Mouse (Mus musculus) CH12.LX (cell line): ENCODE results near the gene Ubtf. TPM values are rescaled to one million over a fixed set of nuclear protein-coding genes. Genes with fewer than 3 reads are reported as not detected.

ENCODE experiments used
- DNase-seq: peaks from one replicate; pipeline ENCODE4 v3.0.0-alpha.2; 2013; ENCODE audit errors: extremely low read depth
- H3K27ac ChIP-seq: 2 replicates; pipeline ENCODE4 v1.5.1; 2012; ENCODE audit warnings: low read depth, mild to moderate bottlenecking, control low read depth, moderate library complexity; ENCODE audit not compliant: insufficient read depth
- H3K27me3 ChIP-seq: replicated peaks from 2 replicates; pipeline ENCODE3; 2012; ENCODE audit warnings: inconsistent platforms
- H3K36me3 ChIP-seq, 2 experiments: replicated peaks in 1 of 2; 2 replicates each; pipeline versions ENCODE3 to v1.6.1; 2012; ENCODE audit warnings: inconsistent platforms in 1 of 2, low read length in 1 of 2, mild to moderate bottlenecking in 1 of 2, mixed read lengths in 1 of 2, moderate library complexity in 1 of 2; ENCODE audit not compliant: control insufficient read depth in 1 of 2, insufficient read depth in 1 of 2
- H3K4me1 ChIP-seq, 2 experiments: 2 replicates each; pipeline ENCODE4 v1.6.1; 2012; ENCODE audit warnings: inconsistent platforms in 1 of 2, moderate library complexity in 1 of 2; ENCODE audit not compliant: insufficient read depth in 2 of 2, control insufficient read depth in 1 of 2
- H3K4me2 ChIP-seq: 2 replicates; pipeline ENCODE4 v1.6.1; 2012; ENCODE audit warnings: low read depth, mild to moderate bottlenecking, control low read depth; ENCODE audit not compliant: poor library complexity, insufficient read depth, severe bottlenecking
- H3K4me3 ChIP-seq, 3 experiments: fragments of 150-350 bp in 1 of 3; sonication (generic) in 1 of 3; replicated peaks in 1 of 3; 2 replicates each; pipeline versions ENCODE3 to v1.5.1; 2011 to 2012; ENCODE audit warnings: low read depth in 2 of 3, low read length in 2 of 3, mild to moderate bottlenecking in 2 of 3, moderate library complexity in 2 of 3, control low read depth in 1 of 3, improper control_type of control experiment in 1 of 3, inconsistent platforms in 1 of 3, mixed read lengths in 1 of 3; ENCODE audit not compliant: poor library complexity in 1 of 3
- H3K79me2 ChIP-seq: replicated peaks from 2 replicates; pipeline ENCODE4 v1.6.1; 2012; ENCODE audit warnings: mild to moderate bottlenecking, moderate library complexity; ENCODE audit not compliant: control insufficient read depth, poor library complexity, insufficient read depth, severe bottlenecking; ENCODE audit errors: extremely low read depth
- H3K9ac ChIP-seq: 2 replicates; pipeline ENCODE4 v1.6.1; 2012; ENCODE audit warnings: low read depth, mild to moderate bottlenecking, control low read depth, moderate library complexity; ENCODE audit not compliant: insufficient read depth
- H3K9me3 ChIP-seq: replicated peaks from 2 replicates; pipeline ENCODE3; 2012; ENCODE audit warnings: low read length, inconsistent platforms, mixed read lengths
- CHD2 ChIP-seq: IDR thresholded peaks from 2 replicates; pipeline ENCODE4 v1.6.1; 2011; ENCODE audit warnings: low read length, improper control_type of control experiment
- CTCF ChIP-seq, 2 experiments: IDR thresholded peaks in 1 of 2; conservative IDR thresholded peaks in 1 of 2; 2 replicates each; pipeline ENCODE4 v1.5.1; 2011 to 2012; ENCODE audit warnings: low read depth in 2 of 2, low read length in 2 of 2, improper control_type of control experiment in 1 of 2, inconsistent platforms in 1 of 2, mild to moderate bottlenecking in 1 of 2, moderate library complexity in 1 of 2
- E2F4 ChIP-seq: IDR thresholded peaks from 2 replicates; pipeline ENCODE4 v1.6.1; 2011; ENCODE audit warnings: low read depth, low read length, improper control_type of control experiment; ENCODE audit not compliant: insufficient replicate concordance
- ELF1 ChIP-seq: IDR thresholded peaks from 2 replicates; pipeline ENCODE4 v1.6.1; 2014; ENCODE audit warnings: low read depth, mild to moderate bottlenecking, inconsistent platforms, low read length, improper control_type of control experiment
- ETS1 ChIP-seq: conservative IDR thresholded peaks from 2 replicates; pipeline ENCODE4 v1.6.1; 2012; ENCODE audit warnings: low read depth, mild to moderate bottlenecking, inconsistent platforms, low read length, improper control_type of control experiment, moderate library complexity
- JUN ChIP-seq: IDR thresholded peaks from 2 replicates; pipeline ENCODE4 v1.6.1; 2011; ENCODE audit warnings: low read depth, mild to moderate bottlenecking, low read length, improper control_type of control experiment, moderate library complexity; ENCODE audit not compliant: insufficient read depth
- MAFK ChIP-seq: IDR thresholded peaks from 2 replicates; pipeline ENCODE4 v1.6.1; 2011; ENCODE audit warnings: low read length, improper control_type of control experiment; ENCODE audit not compliant: insufficient replicate concordance
- MAX ChIP-seq: IDR thresholded peaks from 2 replicates; pipeline ENCODE4 v1.6.1; 2011; ENCODE audit warnings: low read length, improper control_type of control experiment
- MYC ChIP-seq: IDR thresholded peaks from 2 replicates; pipeline ENCODE4 v1.6.1; 2011; ENCODE audit warnings: low read depth, mild to moderate bottlenecking, improper control_type of control experiment, low read length
- NRF1 ChIP-seq: IDR thresholded peaks from 2 replicates; pipeline ENCODE4 v1.6.1; 2014; ENCODE audit warnings: low read depth, mild to moderate bottlenecking, inconsistent platforms, low read length, improper control_type of control experiment, moderate library complexity
- PAX5 ChIP-seq: IDR thresholded peaks from 2 replicates; pipeline ENCODE4 v1.6.1; 2012; ENCODE audit warnings: low read length, inconsistent platforms, mixed read lengths
- RAD21 ChIP-seq: IDR thresholded peaks from 2 replicates; pipeline ENCODE4 v1.6.1; 2011; ENCODE audit warnings: low read depth, mild to moderate bottlenecking, low read length, improper control_type of control experiment, moderate library complexity
- RCOR1 ChIP-seq: conservative IDR thresholded peaks from 2 replicates; pipeline ENCODE4 v1.6.1; 2012; ENCODE audit warnings: low read depth, mild to moderate bottlenecking, inconsistent platforms, low read length, improper control_type of control experiment
- SIN3A ChIP-seq: IDR thresholded peaks from 2 replicates; pipeline ENCODE4 v1.6.1; 2012; ENCODE audit warnings: low read length, improper control_type of control experiment, inconsistent platforms
- SMC3 ChIP-seq: IDR thresholded peaks from 2 replicates; pipeline ENCODE4 v1.6.1; 2011; ENCODE audit warnings: low read depth, low read length, improper control_type of control experiment
- UBTF ChIP-seq: IDR thresholded peaks from 2 replicates; pipeline ENCODE4 v1.6.1; 2012; ENCODE audit warnings: low read depth, mild to moderate bottlenecking, inconsistent platforms, low read length, improper control_type of control experiment, moderate library complexity
- USF1 ChIP-seq: IDR thresholded peaks from 2 replicates; pipeline ENCODE4 v1.6.1; 2014; ENCODE audit warnings: low read depth, mild to moderate bottlenecking, inconsistent platforms, low read length, improper control_type of control experiment
- USF2 ChIP-seq: conservative IDR thresholded peaks from 2 replicates; pipeline ENCODE4 v1.6.1; 2011; ENCODE audit warnings: low read depth, low read length, improper control_type of control experiment
- ZC3H11A ChIP-seq: IDR thresholded peaks from 2 replicates; pipeline ENCODE4 v1.6.1; 2012; ENCODE audit warnings: low read depth, mild to moderate bottlenecking, inconsistent platforms, low read length, improper control_type of control experiment
- ZNF384 ChIP-seq: IDR thresholded peaks from 2 replicates; pipeline ENCODE4 v1.6.1; 2012; ENCODE audit warnings: low read depth, low read length, improper control_type of control experiment, inconsistent platforms
- dilution Hi-C: fragments of 300-500 bp; cut with MboI; formaldehyde crosslinking; loops from 2 replicates; pipeline ENCODE4 v1.14.3; 2020; ENCODE audit warnings: low sequenced_read_pairs; ENCODE audit not compliant: extremely low pct_unique_long_range_greater_than_20kb, extremely low pct_ligation_motif_present
- in situ Hi-C: fragments of 300-500 bp; cut with MboI; formaldehyde crosslinking; loops from 3 replicates; pipeline ENCODE4 v1.14.3; 2019; ENCODE audit warnings: low sequenced_read_pairs, low pct_ligation_motif_present, low pct_unique_long_range_greater_than_20kb, mixed read lengths
- polyA plus RNA-seq: library from polyadenylated mRNA; unstranded; fragments of >175 nt; gene quantifications from 2 replicates; pipeline ENCODE4 v1.2.1, GENCODE M21; 2012; ENCODE audit warnings: low read depth; ENCODE audit not compliant: insufficient read length
- total RNA-seq, 2 experiments: library from RNA; depleted of rRNA; stranded (reverse); fragments of 300-350 nt in 1 of 2; fragments of >200 nt in 1 of 2; gene quantifications; 2 replicates each; pipeline ENCODE4 v1.2.3; 2012 to 2014

The Ubtf gene
- total and polyA plus RNA-seq, 3 experiments: 89.9 to 126 (median 124) TPM

DNA sequence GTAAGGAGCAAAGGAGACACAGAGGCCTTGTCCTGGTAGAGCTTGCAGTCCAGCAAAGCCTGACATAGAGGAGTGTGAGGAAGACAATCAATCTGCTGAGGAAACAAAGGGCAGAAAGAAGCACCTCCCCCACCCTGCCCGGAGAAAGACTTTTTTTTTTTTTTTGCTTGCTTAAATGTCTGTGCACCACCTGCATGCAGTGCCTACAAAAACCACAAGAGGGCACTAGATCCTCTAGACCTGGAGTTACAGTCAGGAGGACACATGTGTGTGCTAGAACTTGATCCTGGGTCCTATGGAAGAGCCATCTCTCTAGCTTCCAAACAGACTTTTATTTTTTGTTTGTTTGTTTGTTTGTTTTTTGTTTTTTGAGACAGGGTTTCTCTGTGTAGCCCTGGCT, 19.7 kb downstream of the Ubtf start:
- peak; percentile 87 for DNase-seq
- Histone ChIP-seq H3K9me3 (peaks cover 2% of the 10 kb centered on the region), H3K4me1 (peaks cover 5 to 28% of the 10 kb centered on the region in 2 experiments; a peak in 3 of 4 replicates), H3K4me2 (no peak overlapping the region), H3K27ac (no peak overlapping the region), H3K36me3 (peaks cover 0 to 9% of the 10 kb centered on the region in 2 experiments), H3K79me2 (peaks cover 9% of the 10 kb centered on the region), H3K9ac (no peak overlapping the region), H3K27me3 (no peaks in the 10 kb centered on the region), H3K4me3 (no peak overlapping the region)
- TF ChIP-seq SIN3A: no peak
- TF ChIP-seq CHD2: no peak
- TF ChIP-seq ZNF384: peak; percentile 97
- no peak for TF ChIP-seq NRF1
- TF ChIP-seq E2F4: no peak
- TF ChIP-seq MAFK: no peak
- TF ChIP-seq MYC: 0 out of 2 replicates have a peak, but pooled peaks have one; percentile 32
- TF ChIP-seq UBTF: no peak
- TF ChIP-seq CTCF (conservative IDR thresholded peaks at IDR 0.05 in 1 of 2, IDR thresholded peaks at IDR 0.05 in 1 of 2; ENCODE audit: low read depth in 2 of 2, low read length in 2 of 2): peak; percentile 76 to 78
- TF ChIP-seq ZC3H11A: no peak
- peak; percentile 66 for TF ChIP-seq RAD21
- no peak for TF ChIP-seq RCOR1
- no peak for TF ChIP-seq PAX5
- TF ChIP-seq ELF1: no peak
- TF ChIP-seq USF2: no peak
- TF ChIP-seq JUN: no peak
- peak; percentile 66 for TF ChIP-seq SMC3
- peak; percentile 48; the same call in 1 of the 2 replicates for TF ChIP-seq MAX
- no peak for TF ChIP-seq USF1
- no peak for TF ChIP-seq ETS1
- in situ Hi-C loops (loop anchor here (5.0 kb wide), 1 partner anchor 132 kb away; the partner anchor contains the start of gene Grn), dilution Hi-C loops (loop anchor here (25.0 kb wide), 1 partner anchor 112 kb away; the partner anchor contains the start of gene Slc25a39)
